Mouse (Mus musculus) adrenal gland, adult (tissue): Measurements from ENCODE around the gene Coa7.
A peak's percentile ranks its signal among the peaks of the same experiment; 100 is the strongest.
"Not testable (repeated sequence)": the region's sequence is repeated elsewhere in the genome, so short reads cannot be mapped to it uniquely, and the experiment has no call there.

Experiments
- DNase-seq, 2 experiments: peaks; one replicate each; pipeline ENCODE4 v3.0.0; 2022 to 2023; ENCODE audit warnings: low spot score in 1 of 2; ENCODE audit not compliant: inconsistent age in 2 of 2

Coa7 gene

GRCm38 (mm10) chr4:108339277-108339690 lies 11.3 kb downstream of the Coa7 start:
- peak; percentile 58 to 88 for DNase-seq

- no peak for DNase-seq
Measured at GRCm38 (mm10) chr4:108344631-108345083, 16.7 kb downstream of the Coa7 start.

DNA sequence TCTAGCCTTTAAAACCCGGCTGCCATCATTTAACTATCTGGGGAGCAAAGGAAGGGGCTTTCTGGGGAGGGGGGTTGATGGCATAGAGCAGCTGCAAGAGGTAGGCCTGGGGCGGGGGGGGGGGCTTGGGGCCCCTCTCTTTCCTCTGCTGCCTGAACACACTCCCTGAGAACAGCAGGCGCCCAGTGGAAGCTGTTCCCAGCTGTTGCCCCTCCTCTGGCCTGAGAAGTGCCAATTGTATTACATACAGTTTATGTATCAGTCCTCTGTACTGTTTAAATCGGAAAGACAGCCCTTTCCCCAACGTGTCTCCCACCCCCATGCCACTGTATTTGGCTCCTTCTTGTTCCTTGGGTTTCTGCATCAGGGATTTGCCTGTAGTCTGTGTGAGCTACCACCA lies 17.9 kb downstream of the Coa7 start:
- no peak for DNase-seq

DNA sequence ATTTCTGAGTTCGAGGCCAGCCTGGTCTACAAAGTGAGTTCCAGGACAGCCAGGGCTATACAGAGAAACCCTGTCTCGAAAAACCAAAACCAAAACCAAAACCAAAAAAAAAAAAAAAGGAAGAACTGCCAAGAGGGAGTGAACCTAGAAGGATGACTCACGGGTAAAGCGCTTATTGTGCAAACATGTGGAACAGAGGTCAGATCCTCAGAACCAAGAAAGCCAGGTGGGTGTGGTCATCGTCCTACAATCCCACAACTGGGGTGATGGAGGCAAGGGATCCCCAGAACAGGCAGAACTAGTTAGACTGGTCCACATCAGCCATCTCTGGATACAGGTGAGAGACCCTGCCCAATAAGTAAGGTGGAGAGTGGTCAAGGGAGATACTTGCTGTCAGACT lies 19.2 kb downstream of the Coa7 start:
- DNase-seq = peak; percentile 30 to 77

- no peak for DNase-seq
Measured at GRCm38 (mm10) chr4:108348256-108348875, 20.4 kb downstream of the Coa7 start.

DNA sequence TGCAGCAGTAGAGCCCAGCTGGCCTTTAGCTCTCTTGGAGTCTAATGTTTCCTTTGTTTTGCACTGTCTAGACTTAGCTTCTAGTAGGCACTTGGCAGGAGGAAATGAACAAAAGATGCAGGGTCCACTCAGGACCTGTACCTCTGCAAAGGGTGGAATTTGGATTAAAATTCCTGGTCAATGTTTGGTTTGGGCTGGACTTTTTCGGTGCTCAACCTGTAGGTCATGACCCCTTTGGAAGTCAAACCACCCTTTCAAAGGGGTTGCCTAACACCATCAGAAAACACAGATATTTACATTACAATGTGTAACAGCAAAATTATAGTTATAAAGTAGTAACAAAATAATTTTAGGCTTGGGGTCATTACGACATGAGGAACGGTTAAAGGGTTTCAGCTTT lies 21.1 kb downstream of the Coa7 start:
- DNase-seq = no peak

- peak; percentile 28 to 53 for DNase-seq
Measured at GRCm38 (mm10) chr4:108349836-108350547, 22.1 kb downstream of the Coa7 start.

DNA sequence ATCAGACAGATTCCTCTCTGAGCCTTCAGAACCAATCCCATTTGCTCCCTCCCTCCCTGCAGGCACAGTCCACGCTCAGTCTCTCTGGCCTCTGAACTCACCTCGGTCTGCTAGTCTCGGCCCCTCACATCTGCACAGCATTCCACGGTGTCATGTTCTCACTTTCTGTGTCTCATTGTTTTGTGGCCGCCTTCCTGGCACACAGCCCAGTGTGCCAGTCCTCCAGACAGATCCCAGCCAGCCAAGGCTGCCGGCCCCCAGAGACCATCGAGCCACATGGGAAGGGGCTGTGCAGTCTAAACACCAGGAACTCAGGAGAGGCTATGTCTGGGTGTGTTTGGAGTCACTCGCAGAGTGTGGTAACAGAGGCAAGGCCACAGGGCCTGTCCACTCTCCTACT lies 22.9 kb downstream of the Coa7 start:
- DNase-seq = peak; percentile 35 to 70

GRCm38 (mm10) chr4:108353591-108353990 lies 25.7 kb downstream of the Coa7 start:
- not testable (repeated sequence) for DNase-seq

DNA sequence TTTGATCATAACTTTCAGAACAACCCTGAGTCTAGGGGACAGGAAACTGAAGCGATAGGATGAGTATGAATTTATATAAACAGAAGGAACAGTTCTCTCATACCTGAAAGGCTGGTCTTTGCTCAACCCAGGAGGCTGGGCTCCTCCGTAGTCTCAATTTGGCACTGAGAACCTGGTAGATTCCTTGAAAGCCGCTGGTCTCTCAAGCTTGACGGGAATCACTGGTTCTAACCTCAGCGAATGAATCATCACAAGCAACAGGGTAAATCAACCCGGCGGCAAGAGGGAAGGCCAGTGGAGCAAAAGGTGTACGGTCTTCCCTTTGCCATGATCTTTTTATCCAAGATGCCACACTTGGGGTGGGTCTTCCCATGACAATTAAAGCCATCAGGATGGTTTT lies 29.5 kb downstream of the Coa7 start:
- no peak for DNase-seq

- no peak for DNase-seq
Measured at GRCm38 (mm10) chr4:108358498-108358897, 30.6 kb downstream of the Coa7 start.

GRCm38 (mm10) chr4:108360136-108361055 lies 32.5 kb downstream of the Coa7 start:
- DNase-seq = peak; percentile 28 to 58

DNA sequence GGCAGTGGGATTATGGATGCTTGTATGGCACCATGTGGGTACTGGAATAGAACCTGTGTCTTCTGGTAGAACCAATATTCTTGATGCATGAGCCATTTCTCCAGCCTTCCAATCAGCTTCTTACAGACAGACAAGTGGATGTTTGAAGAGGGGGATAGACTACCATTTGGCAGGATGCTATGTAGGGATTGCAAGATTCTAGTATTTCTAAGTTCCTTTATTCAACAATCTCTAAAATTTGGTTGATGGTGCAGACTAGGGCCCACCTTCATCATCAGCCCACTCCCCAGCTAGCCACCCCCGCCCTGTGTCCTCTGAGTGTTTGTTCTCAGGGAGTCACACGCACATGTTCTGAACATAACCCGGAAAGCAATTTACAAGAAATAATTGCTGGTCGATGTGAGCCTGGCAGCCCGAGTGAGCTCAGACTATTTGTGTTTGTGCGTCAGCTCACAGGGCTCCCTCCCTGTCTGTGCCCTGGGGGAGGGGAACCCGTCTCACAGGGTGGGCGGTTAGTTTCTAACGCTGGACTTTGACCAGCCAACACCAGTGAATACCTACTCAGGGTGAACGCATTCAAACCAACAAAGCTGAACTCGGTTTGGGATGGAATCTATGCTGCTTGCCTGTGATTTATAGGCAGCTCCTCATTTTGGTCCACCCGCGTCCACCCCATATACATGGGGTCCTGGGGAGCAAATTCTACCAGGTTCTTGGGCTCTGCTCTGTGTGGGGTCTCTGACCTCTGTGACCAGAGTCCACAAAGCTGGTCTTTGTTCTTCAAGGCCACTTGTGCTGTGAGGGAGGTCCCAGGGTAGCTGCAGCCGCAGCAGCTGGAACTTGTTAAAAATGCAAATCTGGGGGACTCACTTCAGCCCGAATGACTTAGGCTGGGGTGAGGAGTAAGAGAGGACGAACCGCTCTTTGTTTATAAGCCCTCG lies 34.7 kb downstream of the Coa7 start:
- DNase-seq = peak; percentile 45 to 57

DNA sequence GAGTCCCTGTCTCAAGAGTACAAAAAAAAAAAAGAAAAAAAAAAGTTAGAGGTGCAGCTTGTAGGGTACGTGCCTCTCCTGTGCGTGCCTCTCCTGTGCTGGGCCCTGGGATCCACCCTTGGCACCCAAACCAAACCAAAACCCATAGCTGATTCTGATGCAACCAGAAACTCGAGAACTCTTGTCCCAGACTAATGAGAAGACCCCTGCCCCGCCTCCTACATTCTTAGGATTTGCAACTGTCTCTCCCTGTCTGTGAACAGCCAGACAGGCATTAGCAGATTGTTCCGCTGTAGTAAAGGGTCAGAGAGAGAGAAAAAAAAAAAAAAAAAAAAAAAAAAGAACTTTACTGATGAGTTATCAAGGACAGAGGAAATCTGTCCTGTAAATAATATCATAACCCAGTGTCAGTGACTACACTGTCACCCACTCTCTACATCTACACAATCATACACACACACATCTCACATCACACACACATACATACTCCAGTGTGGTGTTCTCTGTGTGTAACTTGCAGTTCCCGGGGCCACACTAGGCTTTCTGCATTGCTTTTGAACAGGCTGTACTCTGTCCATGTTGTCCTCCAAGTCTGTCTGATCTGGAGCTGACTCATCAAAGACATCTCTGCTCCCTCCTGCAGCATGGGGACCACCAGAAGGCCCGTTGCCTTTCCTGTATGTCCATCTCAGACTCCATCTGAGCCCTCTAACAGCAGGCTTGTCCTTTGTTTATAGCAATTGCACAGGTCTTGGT lies 35.6 kb downstream of the Coa7 start:
- peak in 1 of 2 experiments; percentile 66 for DNase-seq

DNA sequence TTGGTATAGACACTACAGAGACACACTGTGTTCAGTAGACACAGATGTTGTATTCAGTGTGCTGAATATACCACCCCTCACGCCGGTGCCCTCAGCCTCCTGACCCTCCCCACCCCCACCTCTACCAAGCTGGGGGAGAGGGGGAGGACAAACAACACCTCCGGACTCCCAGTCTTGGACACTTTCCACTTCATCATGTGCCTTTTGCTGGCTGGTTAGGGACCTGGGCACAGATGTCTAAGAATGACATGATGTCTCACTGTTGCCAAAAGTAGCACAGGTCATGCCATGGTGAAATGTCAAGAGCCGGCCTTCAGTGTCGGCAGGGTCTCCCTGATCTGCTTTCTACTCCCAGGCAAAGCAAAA lies 36.2 kb downstream of the Coa7 start:
- DNase-seq = peak; percentile 36 to 64

GRCm38 (mm10) chr4:108369254-108369653 lies 41.3 kb downstream of the Coa7 start:
- DNase-seq = peak in 1 of 2 experiments; percentile 55

GRCm38 (mm10) chr4:108370409-108370808 lies 42.5 kb downstream of the Coa7 start:
- DNase-seq = peak in 1 of 2 experiments; percentile 30

- no peak for DNase-seq
Measured at GRCm38 (mm10) chr4:108371421-108371820, 43.5 kb downstream of the Coa7 start.

DNA sequence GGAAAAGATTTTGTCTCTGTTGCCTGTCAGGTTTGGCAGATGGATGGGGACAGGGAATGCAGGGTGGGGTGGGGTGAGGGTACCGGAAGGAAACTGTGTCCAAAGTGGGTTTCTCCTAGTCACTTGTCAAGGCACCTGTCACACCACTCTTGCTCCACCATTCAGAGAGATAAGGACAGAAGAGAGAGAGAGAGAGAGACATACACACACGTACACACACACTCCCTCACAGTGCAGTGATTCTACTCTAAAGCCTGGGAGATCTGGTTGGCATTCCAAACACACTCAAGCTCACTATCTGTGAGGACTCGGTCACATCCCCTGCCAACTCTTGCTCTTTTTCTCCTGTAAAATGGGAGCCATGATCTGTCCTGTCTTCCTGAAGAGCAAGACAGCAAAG lies 44.2 kb downstream of the Coa7 start:
- DNase-seq = no peak

DNA sequence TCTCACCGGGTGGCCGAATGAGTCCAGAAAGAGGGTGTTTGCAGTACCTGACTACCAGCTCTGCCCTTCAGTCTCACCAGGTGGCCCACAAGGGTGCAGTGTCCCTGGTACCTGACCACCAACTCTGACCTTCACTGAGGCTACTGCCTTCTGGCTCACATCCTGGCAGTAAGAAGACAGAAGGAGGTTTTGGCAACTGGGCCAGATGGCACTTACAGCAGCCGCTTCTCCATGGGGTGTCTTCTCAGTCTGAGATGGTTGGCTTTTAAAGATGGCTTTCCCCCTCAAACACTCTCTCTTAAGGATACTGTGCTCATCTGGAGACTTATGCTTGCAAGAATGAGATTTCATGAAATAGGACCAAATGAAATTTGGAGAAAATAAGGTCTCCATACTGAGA lies 51.5 kb downstream of the Coa7 start:
- no peak for DNase-seq
